Mouse (Mus musculus): Measurements from ENCODE around the gene Bcl9l.

GRCm38 (mm10) chr9:44515131-44515751 lies 32.6 kb downstream of the Bcl9l start:
- TF ChIP-seq KAT2A (conservative IDR thresholded peaks at IDR 0.05; ENCODE audit: low read depth, low read length) (no peak), BHLHE40 (IDR thresholded peaks at IDR 0.05; ENCODE audit: borderline replicate concordance, low read depth, low read length) (no peak), ZNF384 (IDR thresholded peaks at IDR 0.05; ENCODE audit: low read depth, low read length) (no peak), CTCF (IDR thresholded peaks at IDR 0.05 in 2 of 3, conservative IDR thresholded peaks at IDR 0.05 in 1 of 3; ENCODE audit: control insufficient read depth in 1 of 3, insufficient read depth in 1 of 3, low read depth in 2 of 3, low read length in 3 of 3, poor library complexity in 1 of 3, severe bottlenecking in 1 of 3) (no peak), POLR2A (IDR thresholded peaks at IDR 0.05; ENCODE audit: control insufficient read depth in 1 of 2, insufficient read depth in 1 of 2, low read depth in 1 of 2, low read length in 2 of 2, poor library complexity in 1 of 2) (peak in 1 of 2 experiments; percentile 66; a peak in 2 of 4 replicates), HCFC1 (IDR thresholded peaks at IDR 0.05; ENCODE audit: low read depth, low read length) (peak; percentile 64; the same call in 1 of the 2 replicates), GATA1 (IDR thresholded peaks at IDR 0.05; ENCODE audit: low read depth, low read length) (no peak), CHD1 (IDR thresholded peaks at IDR 0.05; ENCODE audit: low read depth, low read length) (no peak), CHD2 (IDR thresholded peaks at IDR 0.05; ENCODE audit: low read length) (no peak), ZC3H11A (IDR thresholded peaks at IDR 0.05; ENCODE audit: low read depth, low read length) (no peak)
